Mouse (Mus musculus): ENCODE results near the gene Rad51b.

DNA sequence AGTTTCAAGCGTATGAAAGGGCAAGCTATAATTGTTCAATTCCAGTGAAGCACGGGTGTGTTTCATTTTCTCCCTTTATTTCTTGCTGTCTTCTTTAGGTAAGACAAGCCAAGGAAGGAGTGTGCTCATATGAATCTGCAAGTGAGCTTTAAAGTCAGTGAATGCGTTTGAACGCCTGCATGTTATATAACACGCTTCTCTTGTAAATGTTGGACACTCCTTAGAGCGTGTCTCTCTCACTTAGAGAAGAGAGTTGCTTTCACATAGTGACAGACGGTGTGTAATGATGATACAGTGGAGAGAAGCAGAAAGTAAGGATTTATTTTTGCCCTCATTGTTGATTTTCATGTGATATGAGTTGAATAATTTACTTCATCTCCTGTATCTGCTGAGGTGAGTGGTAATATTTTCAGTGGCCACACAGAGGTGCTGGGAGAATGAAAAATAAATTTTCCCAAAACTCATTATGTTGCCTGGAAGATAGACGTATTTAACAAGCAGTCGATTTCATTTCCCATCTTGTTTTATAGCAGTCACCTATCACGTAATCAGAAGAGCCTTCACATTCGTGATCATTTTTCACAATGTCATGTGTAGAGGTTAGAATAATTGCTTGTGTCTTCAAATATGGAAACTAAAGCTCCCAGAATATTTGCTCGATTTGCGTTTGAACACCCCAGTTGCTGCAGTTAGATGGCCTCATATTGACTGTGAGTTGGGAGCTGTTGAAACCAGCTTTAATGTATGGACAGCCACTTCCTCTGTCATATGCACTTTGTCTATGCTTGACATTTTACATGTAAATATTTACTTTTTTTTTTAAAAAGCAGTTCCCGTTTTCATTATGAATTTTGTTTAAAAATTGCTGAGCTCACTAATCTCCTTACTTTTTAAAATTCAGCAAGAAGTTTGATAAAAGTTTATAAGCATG is 228.1 kb downstream of the Rad51b start:
- TF ChIP-seq CTCF (IDR thresholded peaks at IDR 0.05; ENCODE audit: low read depth, low read length): no peak
- no peak for TF ChIP-seq GATA1 (IDR thresholded peaks at IDR 0.05; ENCODE audit: borderline replicate concordance, low read length)
- no peak for TF ChIP-seq POLR2AphosphoS5 (IDR thresholded peaks at IDR 0.05; ENCODE audit: insufficient replicate concordance, low read depth, low read length)
